Mouse (Mus musculus) cerebellum, adult 2 months (tissue): ENCODE results near the gene Ddr2. TPM values are rescaled to one million over a fixed set of nuclear protein-coding genes. Genes with fewer than 3 reads are reported as not detected.

Experiments
- DNase-seq, 2 experiments: peaks; one replicate each; pipeline ENCODE4 v3.0.0; 2021
- H3K27ac ChIP-seq: fragments of 200-500 bp; 2 replicates; pipeline ENCODE4 v1.5.1; 2012; ENCODE audit warnings: low read length, control low read depth, inconsistent platforms; ENCODE audit not compliant: insufficient read depth
- H3K27me3 ChIP-seq: fragments of 200-500 bp; 2 replicates; pipeline ENCODE4 v1.6.1; 2012; ENCODE audit warnings: inconsistent platforms, mild to moderate bottlenecking, low read length, moderate library complexity; ENCODE audit not compliant: control insufficient read depth, insufficient read depth
- H3K4me1 ChIP-seq: fragments of 200-500 bp; 2 replicates; pipeline ENCODE4 v1.6.1; 2011; ENCODE audit warnings: low read length; ENCODE audit not compliant: control insufficient read depth, insufficient read depth
- H3K4me3 ChIP-seq: fragments of 200-500 bp; replicated peaks from 2 replicates; pipeline ENCODE3; 2011; ENCODE audit warnings: mild to moderate bottlenecking, low read depth, low read length, control low read depth; ENCODE audit not compliant: insufficient read depth
- CTCF ChIP-seq: fragments of 200-500 bp; IDR thresholded peaks from 2 replicates; pipeline ENCODE4 v1.5.1; 2011; ENCODE audit warnings: low read depth, mild to moderate bottlenecking, control low read depth, low read length, moderate library complexity, borderline replicate concordance; ENCODE audit not compliant: insufficient read depth
- POLR2A ChIP-seq: fragments of 200-500 bp; IDR thresholded peaks from 2 replicates; pipeline ENCODE4 v1.6.1; 2011; ENCODE audit warnings: low read length, control low read depth, borderline replicate concordance; ENCODE audit not compliant: insufficient read depth
- WGBS: fragments of 180-500 bp; shearing (Covaris S2); methylation state at CpG from one replicate; pipeline ENCODE4 v1.1.7; 2018; 5-methylcytosine and 5-hydroxymethylcytosine counted together
- polyA plus RNA-seq: library from polyadenylated mRNA; depleted of rRNA; stranded (reverse); fragments of >200 nt; gene quantifications from 2 replicates; pipeline ENCODE4 v1.2.3, GENCODE M21; 2012

Gene Ddr2
- polyA plus RNA-seq, 1 experiment, result 2.1 TPM

- WGBS, result 90% methylated on average over 4 of the region's 4 CpGs
- no peak for TF ChIP-seq POLR2A
- no peak for TF ChIP-seq CTCF
- no peak overlapping the region for H3K27ac ChIP-seq
These were observed 62.1 kb downstream of the Ddr2 start for GRCm38 (mm10) chr1:170048434-170048833.

GRCm38 (mm10) chr1:170044726-170045471 is 65.7 kb downstream of the Ddr2 start:
- Histone ChIP-seq H3K27me3 (no peaks in the 10 kb centered on the region), H3K27ac (no peak overlapping the region), H3K4me1 (no peaks in the 10 kb centered on the region), H3K4me3 (no peak overlapping the region)
- TF ChIP-seq POLR2A (no peak), CTCF (0 out of 2 replicates have a peak, but pooled peaks have one; percentile 3)
- WGBS, result 78% methylated on average over 9 of the region's 9 CpGs
- DNase-seq, result no peak

More at GRCm38 (mm10) chr1:170048434-170048833, 62.1 kb downstream of the Ddr2 start:
- Histone ChIP-seq H3K4me3 (no peak overlapping the region), H3K4me1 (no peaks in the 10 kb centered on the region), H3K27me3 (no peaks in the 10 kb centered on the region)
- no peak for DNase-seq

- no peaks in the 10 kb centered on the region for H3K27me3 ChIP-seq
- H3K27ac ChIP-seq, result no peak overlapping the region
- no peak for DNase-seq
- no peak overlapping the region for H3K4me3 ChIP-seq
- TF ChIP-seq CTCF (no peak), POLR2A (no peak)
- no peaks in the 10 kb centered on the region for H3K4me1 ChIP-seq
These were observed 66.8 kb downstream of the Ddr2 start for GRCm38 (mm10) chr1:170043753-170044152.

GRCm38 (mm10) chr1:170042996-170043395 is 67.6 kb downstream of the Ddr2 start:
- WGBS, result 87% methylated on average over 5 of the region's 5 CpGs
- TF ChIP-seq CTCF, result no peak
- TF ChIP-seq POLR2A, result no peak
- no peaks in the 10 kb centered on the region for H3K4me1 ChIP-seq
- DNase-seq, result no peak
- H3K27ac ChIP-seq, result no peak overlapping the region
- H3K4me3 ChIP-seq, result no peak overlapping the region
- no peaks in the 10 kb centered on the region for H3K27me3 ChIP-seq

- TF ChIP-seq CTCF (no peak), POLR2A (no peak)
- Histone ChIP-seq H3K27ac (no peak overlapping the region), H3K4me3 (no peak overlapping the region), H3K4me1 (no peaks in the 10 kb centered on the region), H3K27me3 (no peaks in the 10 kb centered on the region)
- DNase-seq, result no peak
- WGBS, result 69% methylated on average over 4 of the region's 4 CpGs
These were observed 71.2 kb downstream of the Ddr2 start for GRCm38 (mm10) chr1:170039402-170039801.

- 84% methylated on average over 3 of the region's 3 CpGs for WGBS
- no peak for DNase-seq
- Histone ChIP-seq H3K4me1 (no peaks in the 10 kb centered on the region), H3K4me3 (no peak overlapping the region), H3K27me3 (no peaks in the 10 kb centered on the region), H3K27ac (no peak overlapping the region)
- TF ChIP-seq POLR2A (no peak), CTCF (no peak)
These were observed 75.0 kb downstream of the Ddr2 start for GRCm38 (mm10) chr1:170035575-170035974.

GRCm38 (mm10) chr1:170034961-170035360 is 75.6 kb downstream of the Ddr2 start:
- H3K27ac ChIP-seq, result no peak overlapping the region
- no peak for DNase-seq
- TF ChIP-seq CTCF (no peak), POLR2A (no peak)
- H3K27me3 ChIP-seq, result no peaks in the 10 kb centered on the region
- WGBS, result 93% methylated on average over 4 of the region's 4 CpGs
- no peaks in the 10 kb centered on the region for H3K4me1 ChIP-seq
- no peak overlapping the region for H3K4me3 ChIP-seq

GRCm38 (mm10) chr1:170031656-170032055 is 78.9 kb downstream of the Ddr2 start:
- WGBS, result 80% methylated on average over 3 of the region's 3 CpGs
- H3K27ac ChIP-seq, result no peak overlapping the region
- DNase-seq, result no peak
- H3K4me3 ChIP-seq, result no peak overlapping the region
- no peaks in the 10 kb centered on the region for H3K27me3 ChIP-seq
- H3K4me1 ChIP-seq, result no peaks in the 10 kb centered on the region
- TF ChIP-seq CTCF (no peak), POLR2A (no peak)
